Mouse (Mus musculus) testis, adult 2 months (tissue): Measurements from ENCODE around the gene Atp2b2. TPM values are rescaled to one million over a fixed set of nuclear protein-coding genes. Genes with fewer than 3 reads are reported as not detected.

ENCODE experiments used
- H3K27ac ChIP-seq: fragments of 200-500 bp; 2 replicates; pipeline ENCODE4 v1.5.1; 2012; ENCODE audit warnings: low read depth, low read length; ENCODE audit not compliant: control insufficient read depth, insufficient read depth
- H3K27me3 ChIP-seq: fragments of 200-500 bp; 2 replicates; pipeline ENCODE4 v1.6.1; 2012; ENCODE audit warnings: mild to moderate bottlenecking, low read length, moderate library complexity; ENCODE audit not compliant: control insufficient read depth, insufficient read depth
- H3K36me3 ChIP-seq: fragments of 200-500 bp; 2 replicates; pipeline ENCODE4 v1.6.1; 2012; ENCODE audit warnings: mild to moderate bottlenecking, low read length; ENCODE audit not compliant: control insufficient read depth, insufficient read depth
- H3K4me1 ChIP-seq: fragments of 200-500 bp; 2 replicates; pipeline ENCODE4 v1.6.1; 2012; ENCODE audit warnings: low read length; ENCODE audit not compliant: control insufficient read depth, insufficient read depth
- H3K4me3 ChIP-seq: fragments of 200-500 bp; 2 replicates; pipeline ENCODE4 v1.5.1; 2012; ENCODE audit warnings: low read depth, mild to moderate bottlenecking, low read length, moderate library complexity, mixed read lengths; ENCODE audit not compliant: control insufficient read depth
- CTCF ChIP-seq: fragments of 200-500 bp; IDR thresholded peaks from 2 replicates; pipeline ENCODE4 v1.5.1; 2012; ENCODE audit warnings: low read depth, mild to moderate bottlenecking, inconsistent platforms, low read length, moderate library complexity; ENCODE audit not compliant: control insufficient read depth, insufficient read depth, insufficient replicate concordance
- POLR2A ChIP-seq: fragments of 200-500 bp; IDR thresholded peaks from 2 replicates; pipeline ENCODE4 v1.6.1; 2012; ENCODE audit warnings: low read depth, mild to moderate bottlenecking, inconsistent platforms, low read length, moderate library complexity; ENCODE audit not compliant: control insufficient read depth
- polyA plus RNA-seq: library from polyadenylated mRNA; depleted of rRNA; stranded (reverse); fragments of >200 nt; gene quantifications from 2 replicates; pipeline ENCODE4 v1.2.3, GENCODE M21; 2012

Atp2b2 gene
- polyA plus RNA-seq, 1 experiment = 0.85 TPM

DNA sequence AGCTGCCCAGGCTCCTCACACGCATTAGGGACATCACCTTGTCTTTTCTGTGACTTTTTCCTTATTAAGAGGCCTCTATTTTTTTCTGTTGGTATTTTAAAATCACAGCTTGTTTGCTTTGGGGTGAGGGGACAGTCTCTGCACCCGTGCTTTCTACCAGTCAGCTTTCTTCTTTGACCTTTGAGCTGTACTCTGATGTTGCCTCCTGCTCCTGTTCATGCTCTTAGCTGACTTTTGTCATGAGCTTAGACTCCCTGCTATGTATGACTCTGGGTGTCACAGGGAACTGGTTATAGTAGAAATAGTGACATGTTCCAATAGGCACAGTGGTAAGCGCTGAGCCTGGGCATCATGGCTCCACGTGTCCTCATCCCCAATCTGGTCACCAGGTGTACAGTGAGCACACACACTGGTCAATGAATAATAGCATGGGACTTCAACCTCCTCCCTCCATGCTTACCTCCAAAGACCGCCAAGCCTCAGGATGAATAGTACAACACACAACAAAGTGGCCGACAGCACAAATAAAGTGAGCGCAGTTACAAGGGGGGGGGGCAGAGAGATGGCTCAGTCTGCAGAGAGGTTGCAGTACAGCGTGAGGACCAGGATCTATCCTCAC is 163.8 kb downstream of the Atp2b2 start:
- Histone ChIP-seq H3K36me3 (no peaks in the 10 kb centered on the region), H3K27ac (no peak overlapping the region), H3K4me3 (no peak overlapping the region), H3K4me1 (no peaks in the 10 kb centered on the region; the same call in 1 of the 2 replicates), H3K27me3 (no peaks in the 10 kb centered on the region)
- no peak for TF ChIP-seq POLR2A

DNA sequence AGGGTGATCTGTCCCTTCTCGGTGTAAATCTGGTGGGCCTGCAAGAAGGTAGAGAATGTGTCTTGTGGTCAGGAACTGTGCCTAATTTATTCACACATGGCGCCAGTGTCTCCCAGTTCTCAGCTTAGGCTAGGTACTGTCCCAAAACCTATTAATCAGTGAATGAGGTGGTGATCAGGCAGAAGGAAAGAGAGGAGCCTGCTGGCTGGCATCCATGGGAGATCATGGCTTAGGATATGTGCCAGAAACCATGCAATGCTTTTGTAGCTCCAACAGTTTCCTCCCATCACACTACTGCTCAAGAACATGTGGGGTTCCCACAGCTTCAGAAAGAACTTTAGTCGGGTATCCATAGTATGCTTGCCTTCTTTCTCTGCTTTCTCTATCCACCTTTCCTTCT is 165.8 kb downstream of the Atp2b2 start:
- TF ChIP-seq CTCF (no peak), POLR2A (no peak)
- no peak overlapping the region for H3K27ac ChIP-seq
- H3K4me3 ChIP-seq = no peak overlapping the region
- H3K27me3 ChIP-seq = no peaks in the 10 kb centered on the region
- H3K36me3 ChIP-seq = no peaks in the 10 kb centered on the region
- H3K4me1 ChIP-seq = no peaks in the 10 kb centered on the region

DNA sequence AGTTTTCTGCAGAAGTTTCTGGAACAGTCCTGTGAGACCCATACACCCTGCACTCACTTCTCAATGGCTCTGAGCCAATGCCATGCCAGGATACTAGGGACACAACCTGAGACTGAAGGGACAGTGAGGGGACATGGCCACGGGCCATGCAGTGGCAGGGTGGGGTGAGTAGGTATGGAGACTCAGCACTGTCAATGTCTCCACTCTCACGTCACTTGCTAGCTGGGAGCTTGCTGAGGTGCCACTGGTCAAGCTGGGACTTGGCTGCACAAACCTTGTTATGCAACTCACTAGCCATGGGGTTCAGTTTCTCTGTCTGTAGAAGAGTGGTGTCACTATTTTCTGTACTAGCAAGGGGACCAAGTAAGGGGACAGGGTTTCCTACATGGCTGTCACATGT is 167.2 kb downstream of the Atp2b2 start:
- Histone ChIP-seq H3K4me1 (no peaks in the 10 kb centered on the region), H3K27ac (no peak overlapping the region), H3K27me3 (no peaks in the 10 kb centered on the region), H3K4me3 (no peak overlapping the region), H3K36me3 (no peaks in the 10 kb centered on the region)
- TF ChIP-seq CTCF = no peak
- TF ChIP-seq POLR2A = no peak

DNA sequence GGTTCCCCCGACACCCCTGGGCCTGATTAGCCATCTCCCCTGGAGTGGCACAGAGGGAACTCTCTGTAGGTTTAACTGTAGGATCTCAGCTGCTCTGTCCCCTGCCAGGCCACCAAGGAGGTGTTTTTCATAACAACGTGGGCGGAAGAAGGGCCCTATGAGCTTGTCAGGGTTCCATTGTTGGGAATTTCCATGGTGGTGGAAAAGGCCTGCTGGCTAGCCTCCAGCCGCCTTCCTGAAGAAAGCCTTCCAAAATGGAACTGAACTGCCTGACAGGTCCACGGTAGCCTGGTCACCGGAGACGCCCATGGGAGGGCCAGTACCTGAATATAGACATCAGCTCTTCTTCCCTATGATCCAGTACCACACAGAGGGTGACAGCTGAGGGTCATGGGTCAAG is 169.8 kb downstream of the Atp2b2 start:
- Histone ChIP-seq H3K4me3 (no peak overlapping the region), H3K27ac (no peak overlapping the region), H3K4me1 (no peaks in the 10 kb centered on the region), H3K27me3 (no peaks in the 10 kb centered on the region), H3K36me3 (no peaks in the 10 kb centered on the region)
- TF ChIP-seq POLR2A (no peak), CTCF (no peak)

DNA sequence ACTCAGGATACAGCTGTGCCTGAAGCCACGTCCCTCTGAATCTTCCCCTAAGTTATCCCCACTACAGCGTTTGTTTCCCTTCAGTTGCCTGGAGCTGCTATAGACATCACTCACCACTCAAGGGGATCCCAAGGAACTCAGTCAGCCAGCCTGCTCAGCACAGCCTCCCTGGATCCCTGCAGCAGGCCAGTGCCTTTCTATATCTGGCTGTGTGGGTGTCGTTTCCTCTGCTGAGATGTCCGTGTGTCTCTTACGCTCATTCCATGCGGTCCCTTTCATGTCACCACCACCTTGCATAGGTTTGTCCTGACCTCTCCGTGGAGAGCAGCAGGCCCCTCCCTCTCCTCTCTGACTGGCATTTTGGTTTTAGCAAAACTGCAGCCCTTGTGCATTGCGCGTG is 171.6 kb downstream of the Atp2b2 start:
- no peaks in the 10 kb centered on the region for H3K36me3 ChIP-seq
- H3K27ac ChIP-seq = no peak overlapping the region
- H3K4me1 ChIP-seq = no peaks in the 10 kb centered on the region
- H3K4me3 ChIP-seq = no peak overlapping the region
- no peaks in the 10 kb centered on the region for H3K27me3 ChIP-seq
- TF ChIP-seq POLR2A = no peak
- TF ChIP-seq CTCF = no peak

DNA sequence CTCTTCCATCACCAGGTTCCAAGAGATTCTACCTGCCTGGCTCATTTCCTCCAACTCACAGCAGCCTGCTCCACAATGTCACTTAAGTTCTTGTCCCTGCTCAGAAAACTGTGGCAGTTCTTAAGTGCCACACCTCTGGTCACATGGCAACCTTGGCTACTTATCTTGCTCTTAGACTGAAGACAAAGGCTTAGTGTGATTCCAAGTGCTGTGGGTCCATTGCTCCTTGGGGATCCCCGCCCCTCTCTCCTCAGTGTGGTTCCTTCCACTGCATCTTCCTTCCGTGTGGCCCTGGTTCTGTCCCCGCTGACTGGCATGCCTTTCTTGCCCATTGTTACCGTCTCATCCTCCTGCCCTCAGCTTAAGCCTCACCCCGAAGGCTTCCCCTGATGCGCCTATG is 173.9 kb downstream of the Atp2b2 start:
- no peaks in the 10 kb centered on the region for H3K4me1 ChIP-seq
- H3K36me3 ChIP-seq = no peaks in the 10 kb centered on the region
- TF ChIP-seq POLR2A (no peak), CTCF (no peak)
- H3K27ac ChIP-seq = no peak overlapping the region
- no peaks in the 10 kb centered on the region for H3K27me3 ChIP-seq
- H3K4me3 ChIP-seq = no peak overlapping the region

DNA sequence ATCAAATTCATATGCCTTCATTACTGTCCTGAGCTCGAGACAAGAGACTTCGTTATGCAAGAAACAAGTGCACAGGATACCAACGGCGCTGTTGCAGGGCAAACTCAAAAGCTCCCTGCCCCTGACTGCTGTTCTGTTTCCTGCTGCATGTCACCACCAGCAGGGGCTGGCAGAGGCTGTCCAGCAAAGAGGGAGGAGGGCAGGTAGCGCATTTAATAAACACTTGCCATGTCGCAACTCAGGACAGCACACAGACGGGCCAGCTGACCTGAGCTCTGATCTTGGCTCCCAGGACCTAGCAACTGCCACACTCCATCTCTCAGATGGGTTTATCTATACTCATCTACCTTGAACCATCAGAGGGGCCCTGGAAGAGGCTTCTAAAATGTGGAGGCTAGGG is 176.7 kb downstream of the Atp2b2 start:
- Histone ChIP-seq H3K27ac (no peak overlapping the region), H3K27me3 (no peaks in the 10 kb centered on the region), H3K4me3 (no peak overlapping the region), H3K4me1 (no peaks in the 10 kb centered on the region), H3K36me3 (no peaks in the 10 kb centered on the region)
- TF ChIP-seq CTCF = no peak
- TF ChIP-seq POLR2A = no peak

DNA sequence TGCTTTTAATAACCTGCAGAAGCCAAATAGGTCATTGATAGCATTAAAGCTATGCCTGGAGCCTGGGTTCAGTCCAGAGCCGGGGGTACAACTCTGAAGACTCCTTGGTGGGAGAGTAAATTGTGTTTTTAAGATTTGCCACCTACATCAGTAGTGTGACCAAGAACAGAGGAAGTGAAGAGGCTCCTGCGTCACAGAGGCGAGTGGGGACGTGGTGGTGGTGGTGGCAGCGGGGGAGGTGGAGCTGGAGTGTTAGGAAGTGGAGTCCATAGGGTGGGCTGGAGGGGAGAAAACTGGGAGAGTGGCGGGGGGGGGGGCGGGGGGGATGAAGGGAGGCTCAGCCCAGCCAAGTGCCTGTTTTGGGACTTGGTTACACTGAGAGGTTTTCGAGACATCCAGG is 177.6 kb downstream of the Atp2b2 start:
- Histone ChIP-seq H3K4me3 (no peak overlapping the region), H3K4me1 (no peaks in the 10 kb centered on the region), H3K27ac (no peak overlapping the region), H3K27me3 (no peaks in the 10 kb centered on the region), H3K36me3 (no peaks in the 10 kb centered on the region)
- TF ChIP-seq CTCF (no peak), POLR2A (no peak)
